In genomic region chr3:83517914-83518635, GRCm38 (mm10) we compare ENCODE assay signal across 9 mouse cellular contexts.
DNase-seq lines count a peak whose midpoint lies in the region; ATAC-seq and TF ChIP-seq lines count a peak whose summit lies in the region.
"Had no signal": no experiment of that assay in that cellular context is flagged by ENCODE, and none has a peak within 500 bp of the region (broad histone marks: within the 10 kb centered on the region; RNA-seq: fewer than 3 reads in every experiment).

No protein-coding gene starts in this region.

- H3K36me3 ChIP-seq in hindbrain, embryonic 14.5 days (replicated peaks; ENCODE audit: control insufficient read depth, insufficient read depth): no peaks in the 10 kb centered on the region
- H3K36me3 ChIP-seq in hindbrain, embryonic 11.5 days (ENCODE audit: control insufficient read depth, insufficient read depth, low read length): no peaks in the 10 kb centered on the region
- H3K36me3 ChIP-seq in intestine, embryonic 16.5 days (ENCODE audit: control insufficient read depth, insufficient read depth, low read length): no peaks in the 10 kb centered on the region
- H3K36me3 ChIP-seq: hindbrain, embryonic 13.5 days; midbrain, embryonic 12.5 days had no signal

- H3K4me2 ChIP-seq in hindbrain, embryonic 14.5 days (replicated peaks): no peak overlapping the region
- H3K4me2 ChIP-seq in hindbrain, embryonic 11.5 days (replicated peaks; ENCODE audit: low read depth, low read length): no peak overlapping the region
- H3K4me2 ChIP-seq in intestine, embryonic 16.5 days (ENCODE audit: low read depth, low read length): no peak overlapping the region
- H3K4me2 ChIP-seq: hindbrain, embryonic 13.5 days; midbrain, embryonic 12.5 days had no signal

- ATAC-seq in hindbrain, embryonic 14.5 days (ENCODE audit: low FRiP score): peak; percentile 59
- no peak for ATAC-seq in hindbrain, embryonic 11.5 days (ENCODE audit: low FRiP score)
- no peak for ATAC-seq in intestine, embryonic 16.5 days

- H3K4me3 ChIP-seq in hindbrain, embryonic 14.5 days (replicated peaks; ENCODE audit: low read length): no peak overlapping the region
- no peak overlapping the region for H3K4me3 ChIP-seq in hindbrain, embryonic 11.5 days (ENCODE audit: low read depth, low read length)
- H3K4me3 ChIP-seq in embryonic fibroblast, embryonic 13.5 days (ENCODE audit: insufficient read depth, low read length): no peak overlapping the region
- no peak overlapping the region for H3K4me3 ChIP-seq in intestine, embryonic 16.5 days (ENCODE audit: low read length)
- H3K4me3 ChIP-seq: hindbrain, embryonic 13.5 days; midbrain, embryonic 12.5 days had no signal

- H3K9me3 ChIP-seq in hindbrain, embryonic 14.5 days (ENCODE audit: control insufficient read depth, low read length): no peaks in the 10 kb centered on the region
- H3K9me3 ChIP-seq in hindbrain, embryonic 11.5 days (ENCODE audit: control insufficient read depth, low read length): no peaks in the 10 kb centered on the region
- no peaks in the 10 kb centered on the region for H3K9me3 ChIP-seq in intestine, embryonic 16.5 days (ENCODE audit: control insufficient read depth, low read length)
- H3K9me3 ChIP-seq: hindbrain, embryonic 13.5 days; midbrain, embryonic 12.5 days had no signal

- no peak overlapping the region for H3K9ac ChIP-seq in hindbrain, embryonic 14.5 days
- no peak overlapping the region for H3K9ac ChIP-seq in hindbrain, embryonic 11.5 days (ENCODE audit: low read depth, low read length)
- H3K9ac ChIP-seq in intestine, embryonic 16.5 days (ENCODE audit: low read depth, low read length): no peak overlapping the region
- H3K9ac ChIP-seq: hindbrain, embryonic 13.5 days; midbrain, embryonic 12.5 days had no signal

- no peak for TF ChIP-seq POLR2A in embryonic fibroblast, embryonic 13.5 days (IDR thresholded peaks at IDR 0.05; ENCODE audit: low read depth, low read length)

- no peaks in the 10 kb centered on the region for H3K27me3 ChIP-seq in hindbrain, embryonic 14.5 days (ENCODE audit: control insufficient read depth, insufficient read depth, low read length)
- H3K27me3 ChIP-seq in hindbrain, embryonic 11.5 days (ENCODE audit: control insufficient read depth, insufficient read depth, low read length): no peaks in the 10 kb centered on the region
- H3K27me3 ChIP-seq in intestine, embryonic 16.5 days (replicated peaks; ENCODE audit: control insufficient read depth, insufficient read depth, low read length): no peaks in the 10 kb centered on the region
- H3K27me3 ChIP-seq: hindbrain, embryonic 13.5 days; midbrain, embryonic 12.5 days had no signal

- H3K4me1 ChIP-seq in hindbrain, embryonic 14.5 days (replicated peaks; ENCODE audit: control insufficient read depth, insufficient read depth, low read length): no peaks in the 10 kb centered on the region
- no peaks in the 10 kb centered on the region for H3K4me1 ChIP-seq in hindbrain, embryonic 11.5 days (replicated peaks; ENCODE audit: control insufficient read depth, insufficient read depth, low read length)
- peaks cover 7% of the 10 kb centered on the region for H3K4me1 ChIP-seq in embryonic fibroblast, embryonic 13.5 days (ENCODE audit: control insufficient read depth, insufficient read depth, low read length)
- no peaks in the 10 kb centered on the region for H3K4me1 ChIP-seq in intestine, embryonic 16.5 days (ENCODE audit: control insufficient read depth, insufficient read depth, low read length)
- H3K4me1 ChIP-seq: hindbrain, embryonic 13.5 days; midbrain, embryonic 12.5 days had no signal

- TF ChIP-seq CTCF in embryonic fibroblast, embryonic 13.5 days (IDR thresholded peaks at IDR 0.05; ENCODE audit: borderline replicate concordance, insufficient read depth, low read length): no peak

- H3K27ac ChIP-seq in hindbrain, embryonic 14.5 days: no peak overlapping the region
- no peak overlapping the region for H3K27ac ChIP-seq in hindbrain, embryonic 11.5 days (ENCODE audit: low read depth, low read length)
- H3K27ac ChIP-seq in embryonic fibroblast, embryonic 13.5 days (ENCODE audit: insufficient read depth, low read length): peak overlapping the region; percentile 52; the same call in 1 of the 2 replicates
- H3K27ac ChIP-seq in intestine, embryonic 16.5 days (ENCODE audit: low read length): no peak overlapping the region
- H3K27ac ChIP-seq: hindbrain, embryonic 13.5 days; midbrain, embryonic 12.5 days had no signal

- DNase-seq in hindbrain, embryonic 14.5 days (ENCODE audit: low spot score): peak; percentile 70
- DNase-seq in hindbrain, embryonic 11.5 days (ENCODE audit: low spot score): no peak
- DNase-seq in right cerebral cortex, postnatal 14 days: peak; percentile 9
- no peak for DNase-seq in right cerebral cortex, postnatal 25 days
- no peak for DNase-seq in thymus, postnatal 0 days (ENCODE audit: low spot score)

- WGBS in hindbrain, embryonic 14.5 days: 59% methylated on average over 6 of the region's 6 CpGs
- 73% methylated on average over 6 of the region's 6 CpGs for WGBS in hindbrain, embryonic 11.5 days
- 67% methylated on average over 6 of the region's 6 CpGs for WGBS in intestine, embryonic 16.5 days

Comparison
In these comparisons a context has a peak if more than half of its experiments do, and no peak if none do; other contexts are left out.
1. DNase-seq: peak in hindbrain, embryonic 14.5 days (single experiment) and right cerebral cortex, postnatal 14 days (single experiment); none in hindbrain, embryonic 11.5 days (single experiment), right cerebral cortex, postnatal 25 days (single experiment) and thymus, postnatal 0 days (single experiment).